Mouse (Mus musculus) limb, embryonic 15.5 days (tissue): ENCODE data around the gene Mbip. TPM values are rescaled to one million over a fixed set of nuclear protein-coding genes. Genes with fewer than 3 reads are reported as not detected.

ENCODE experiments used
- ATAC-seq: fragments of 200-750 bp; cut with Nextera tagmentation; 2 replicates; pipeline ENCODE4 v1.8.0; 2017; ENCODE audit warnings: low read depth, moderate TSS enrichment; ENCODE audit not compliant: insufficient number of reproducible peaks, low FRiP score, low TSS enrichment
- H3K27ac ChIP-seq: fragments of 300-500 bp; sonication (generic); 2 replicates; pipeline ENCODE4 v1.5.1; 2015; ENCODE audit warnings: moderate library complexity, mild to moderate bottlenecking, inconsistent platforms
- H3K27me3 ChIP-seq: fragments of 300-500 bp; sonication (generic); 2 replicates; pipeline ENCODE4 v1.6.1; 2015; ENCODE audit warnings: inconsistent platforms
- H3K36me3 ChIP-seq: fragments of 300-500 bp; sonication (generic); 2 replicates; pipeline ENCODE4 v1.6.1; 2015; ENCODE audit warnings: inconsistent platforms
- H3K4me1 ChIP-seq: fragments of 300-500 bp; sonication (generic); 2 replicates; pipeline ENCODE4 v1.6.1; 2015; ENCODE audit warnings: inconsistent platforms
- H3K4me2 ChIP-seq: fragments of 300-500 bp; sonication (generic); 2 replicates; pipeline ENCODE4 v1.6.1; 2015; ENCODE audit warnings: mild to moderate bottlenecking, inconsistent platforms
- H3K4me3 ChIP-seq: fragments of 300-500 bp; sonication (generic); 2 replicates; pipeline ENCODE4 v1.5.1; 2015; ENCODE audit warnings: mild to moderate bottlenecking, inconsistent platforms
- H3K9ac ChIP-seq: fragments of 300-500 bp; sonication (generic); 2 replicates; pipeline ENCODE4 v1.6.1; 2015; ENCODE audit warnings: inconsistent platforms
- H3K9me3 ChIP-seq: fragments of 300-500 bp; sonication (generic); 2 replicates; pipeline ENCODE4 v1.6.1; 2016; ENCODE audit warnings: inconsistent platforms
- WGBS: fragments of 180-500 bp; shearing (Covaris S2); methylation state at CpG from one replicate; pipeline ENCODE4 v1.1.7; 2015; 5-methylcytosine and 5-hydroxymethylcytosine counted together
- polyA plus RNA-seq: library from polyadenylated mRNA; unstranded; fragments of >200 nt; fragmentation: Nextera tagmentation; extraction: Ambion mirVana; gene quantifications from 2 replicates; pipeline ENCODE4 v1.2.1, GENCODE M21; 2015

The Mbip gene
- 32.6 and 37.5 TPM in 2 replicates for polyA plus RNA-seq

- ATAC-seq: peak; percentile 97
- Histone ChIP-seq H3K36me3 (no peaks in the 10 kb centered on the region), H3K9me3 (no peaks in the 10 kb centered on the region), H3K9ac (peak within 1 kb of the TSS; percentile 70), H3K27me3 (no peaks in the 10 kb centered on the region), H3K4me3 (peak within 1 kb of the TSS; percentile 83), H3K4me2 (peak within 1 kb of the TSS; percentile 51), H3K27ac (0 out of 2 replicates have a peak within 1 kb of the TSS, but pooled peaks have one; percentile 67), H3K4me1 (no peaks in the 10 kb centered on the region; the same call in 1 of the 2 replicates)
- under 1% methylated on average over 36 of the region's 37 CpGs for WGBS
Observed at GRCm38 (mm10) chr12:56345367-56346089, at the start of gene Mbip. TSS of gene Mbip (minus strand) at chr12:56345894.

DNA sequence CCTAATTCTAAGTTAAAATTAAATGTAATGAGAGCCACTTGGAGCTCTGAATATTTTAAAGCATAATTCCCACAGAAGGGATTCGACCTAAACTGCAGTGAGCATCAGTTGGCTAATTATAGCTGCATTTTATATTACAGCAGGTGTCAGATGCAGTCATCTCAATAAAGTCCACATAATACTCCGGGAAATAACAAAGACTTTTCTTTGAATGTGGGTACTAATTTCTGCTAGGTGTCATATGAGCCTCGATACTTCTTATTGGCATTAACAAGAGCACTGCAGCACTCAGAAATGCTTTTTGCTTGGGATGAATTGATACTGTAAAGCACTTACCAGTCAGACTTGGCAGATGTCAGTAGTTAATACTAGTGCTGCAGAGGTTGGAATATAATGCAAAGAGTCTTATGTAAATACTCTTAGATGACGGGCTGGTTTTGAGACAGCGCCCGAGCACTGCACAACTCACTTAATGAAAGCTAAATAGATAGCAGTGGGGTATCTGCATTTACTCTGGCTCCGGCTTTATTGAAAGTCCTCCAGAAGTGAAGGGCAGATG is 42.0 kb upstream of the Mbip start:
- H3K9ac ChIP-seq: no peak overlapping the region
- no peak overlapping the region for H3K27ac ChIP-seq
- H3K4me3 ChIP-seq: no peak overlapping the region
- H3K27me3 ChIP-seq: no peaks in the 10 kb centered on the region
- no peaks in the 10 kb centered on the region for H3K4me1 ChIP-seq
- 68% methylated on average over 7 of the region's 7 CpGs for WGBS
- ATAC-seq: no peak
- no peaks in the 10 kb centered on the region for H3K9me3 ChIP-seq
- H3K4me2 ChIP-seq: no peak overlapping the region
- no peaks in the 10 kb centered on the region for H3K36me3 ChIP-seq

GRCm38 (mm10) chr12:56386955-56387646 is 41.4 kb upstream of the Mbip start:
- Histone ChIP-seq H3K4me3 (no peak overlapping the region), H3K27me3 (no peaks in the 10 kb centered on the region), H3K4me1 (no peaks in the 10 kb centered on the region), H3K4me2 (no peak overlapping the region), H3K27ac (no peak overlapping the region), H3K9ac (no peak overlapping the region), H3K36me3 (no peaks in the 10 kb centered on the region), H3K9me3 (no peaks in the 10 kb centered on the region)
- no peak for ATAC-seq
- WGBS: 61% methylated on average over 6 of the region's 6 CpGs

GRCm38 (mm10) chr12:56344771-56345314 is 851 bp downstream of the Mbip start:
- Histone ChIP-seq H3K9ac (peak overlapping the region; percentile 70), H3K4me3 (peak overlapping the region; percentile 83), H3K9me3 (no peaks in the 10 kb centered on the region), H3K4me2 (peak overlapping the region; percentile 51), H3K27me3 (no peaks in the 10 kb centered on the region), H3K36me3 (no peaks in the 10 kb centered on the region; the same call in 1 of the 2 replicates), H3K4me1 (no peaks in the 10 kb centered on the region; the same call in 1 of the 2 replicates), H3K27ac (no peak overlapping the region)
- WGBS: 4% methylated on average over 5 of the region's 5 CpGs
- ATAC-seq: no peak

GRCm38 (mm10) chr12:56339295-56340056 is 6.2 kb downstream of the Mbip start:
- no peak for ATAC-seq
- no peak overlapping the region for H3K4me2 ChIP-seq
- WGBS: 87% methylated on average over 8 of the region's 8 CpGs
- H3K27ac ChIP-seq: no peak overlapping the region
- peaks cover 28% of the 10 kb centered on the region for H3K36me3 ChIP-seq
- no peaks in the 10 kb centered on the region for H3K4me1 ChIP-seq
- H3K9ac ChIP-seq: no peak overlapping the region
- no peaks in the 10 kb centered on the region for H3K9me3 ChIP-seq
- no peak overlapping the region for H3K4me3 ChIP-seq
- H3K27me3 ChIP-seq: no peaks in the 10 kb centered on the region

DNA sequence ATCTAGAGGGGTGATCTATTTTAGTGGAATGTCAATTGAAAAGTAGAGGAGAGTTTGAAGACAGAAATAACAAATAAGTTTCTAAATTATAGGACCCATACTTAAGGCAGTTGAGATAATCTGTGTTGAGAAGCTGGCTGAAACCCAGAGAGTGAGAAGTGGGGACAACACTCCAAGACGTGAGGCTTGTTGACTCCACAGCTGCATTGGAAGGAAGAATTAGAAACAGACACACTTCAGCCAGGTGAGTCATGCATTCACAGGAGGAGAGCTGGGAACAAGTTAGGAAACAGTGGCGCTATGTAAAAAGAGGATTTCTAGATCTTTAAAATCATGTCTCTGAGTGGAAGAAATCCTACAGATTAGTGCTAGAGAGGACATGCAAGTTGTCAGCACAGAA is 12.2 kb downstream of the Mbip start:
- H3K27ac ChIP-seq: no peak overlapping the region
- H3K4me1 ChIP-seq: no peaks in the 10 kb centered on the region
- no peaks in the 10 kb centered on the region for H3K27me3 ChIP-seq
- H3K4me3 ChIP-seq: no peak overlapping the region
- no peak overlapping the region for H3K4me2 ChIP-seq
- no peak for ATAC-seq
- H3K9me3 ChIP-seq: no peaks in the 10 kb centered on the region
- peaks cover 51% of the 10 kb centered on the region for H3K36me3 ChIP-seq
- 74% methylated on average over 2 of the region's 2 CpGs for WGBS
- H3K9ac ChIP-seq: no peak overlapping the region

- Histone ChIP-seq H3K36me3 (peaks cover 57% of the 10 kb centered on the region), H3K4me1 (no peaks in the 10 kb centered on the region), H3K4me3 (no peak overlapping the region), H3K9me3 (no peaks in the 10 kb centered on the region), H3K4me2 (no peak overlapping the region), H3K27me3 (no peaks in the 10 kb centered on the region), H3K27ac (no peak overlapping the region), H3K9ac (no peak overlapping the region)
- ATAC-seq: no peak
- WGBS: 89% methylated on average over 3 of the region's 3 CpGs
Observed at GRCm38 (mm10) chr12:56332475-56332874, 13.2 kb downstream of the Mbip start.

GRCm38 (mm10) chr12:56327448-56327998 is 18.2 kb downstream of the Mbip start:
- Histone ChIP-seq H3K27ac (no peak overlapping the region), H3K36me3 (peaks cover 37% of the 10 kb centered on the region), H3K9ac (no peak overlapping the region), H3K9me3 (no peaks in the 10 kb centered on the region), H3K4me2 (no peak overlapping the region), H3K4me3 (no peak overlapping the region), H3K27me3 (no peaks in the 10 kb centered on the region), H3K4me1 (no peaks in the 10 kb centered on the region)
- 90% methylated on average over 6 of the region's 6 CpGs for WGBS
- ATAC-seq: no peak

DNA sequence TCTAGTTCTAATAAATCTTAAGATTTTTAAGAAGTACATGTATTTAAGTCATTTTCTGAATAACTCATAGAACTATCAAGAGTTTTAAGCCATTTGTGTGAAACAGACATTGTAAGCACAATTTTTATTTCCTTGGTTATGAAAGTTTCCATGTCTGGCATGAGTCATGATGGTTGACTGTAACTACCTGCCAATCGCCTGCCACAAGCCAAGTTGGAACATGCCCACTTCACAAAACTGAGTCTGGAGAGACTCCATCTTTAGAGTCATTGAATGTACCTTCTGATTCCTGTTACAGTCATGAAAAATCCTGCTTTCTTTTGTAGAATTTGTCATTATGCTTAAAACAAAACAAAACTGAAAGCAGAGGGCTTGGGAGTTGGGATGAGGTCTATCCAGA is 19.8 kb downstream of the Mbip start:
- peaks cover 29% of the 10 kb centered on the region for H3K36me3 ChIP-seq
- no peak overlapping the region for H3K27ac ChIP-seq
- no peaks in the 10 kb centered on the region for H3K27me3 ChIP-seq
- ATAC-seq: no peak
- no peak overlapping the region for H3K4me3 ChIP-seq
- H3K4me1 ChIP-seq: no peaks in the 10 kb centered on the region
- no peak overlapping the region for H3K9ac ChIP-seq
- no peak overlapping the region for H3K4me2 ChIP-seq
- H3K9me3 ChIP-seq: no peaks in the 10 kb centered on the region
- WGBS: 85% methylated on average over 1 of the region's 1 CpGs

GRCm38 (mm10) chr12:56318941-56319340 is 26.8 kb downstream of the Mbip start:
- ATAC-seq: no peak
- no peaks in the 10 kb centered on the region for H3K27me3 ChIP-seq
- H3K27ac ChIP-seq: no peak overlapping the region
- no peak overlapping the region for H3K4me2 ChIP-seq
- H3K9ac ChIP-seq: no peak overlapping the region
- H3K9me3 ChIP-seq: no peaks in the 10 kb centered on the region
- no peaks in the 10 kb centered on the region for H3K4me1 ChIP-seq
- no peaks in the 10 kb centered on the region for H3K36me3 ChIP-seq
- H3K4me3 ChIP-seq: no peak overlapping the region
- 76% methylated on average over 4 of the region's 4 CpGs for WGBS

DNA sequence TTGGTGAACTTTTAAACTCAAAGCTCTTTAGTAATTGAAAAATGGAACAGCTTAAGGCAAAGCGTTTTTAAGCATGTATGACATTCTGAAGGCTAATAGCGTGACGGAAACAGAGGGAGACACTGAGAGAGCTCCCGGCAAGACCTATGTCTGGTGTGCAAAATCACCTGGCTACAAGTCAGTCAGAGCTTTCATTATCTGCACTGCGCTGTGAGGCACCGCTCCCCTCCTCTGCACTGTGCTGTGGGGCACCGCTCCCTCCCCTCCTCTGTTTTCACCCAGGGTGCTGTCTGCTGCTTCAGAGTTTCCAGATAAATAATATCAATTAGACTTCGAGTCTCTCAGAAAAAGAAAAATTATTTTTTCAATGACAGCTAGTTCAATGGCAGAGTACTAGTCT is 27.6 kb downstream of the Mbip start:
- no peak for ATAC-seq
- no peaks in the 10 kb centered on the region for H3K36me3 ChIP-seq
- H3K27ac ChIP-seq: no peak overlapping the region
- no peak overlapping the region for H3K4me2 ChIP-seq
- H3K27me3 ChIP-seq: no peaks in the 10 kb centered on the region
- WGBS: 76% methylated on average over 8 of the region's 8 CpGs
- no peaks in the 10 kb centered on the region for H3K4me1 ChIP-seq
- H3K9ac ChIP-seq: no peak overlapping the region
- H3K4me3 ChIP-seq: no peak overlapping the region
- no peaks in the 10 kb centered on the region for H3K9me3 ChIP-seq
